Mouse (Mus musculus): Measurements from ENCODE around the gene Zbed3. TPM values are rescaled to one million over a fixed set of nuclear protein-coding genes. Genes with fewer than 3 reads are reported as not detected.

Gene Zbed3
- 1 to 10 TPM; 9.1 to 9.7 TPM for total RNA-seq (2021)
- long read RNA-seq, experiment 1, transcript Zbed3-201 (2 exons, 1,894 nt): major isoform, 7 of 7 reads
- long read RNA-seq, experiment 1, partial matches to known transcripts: 0 of 7 reads
- long read RNA-seq, experiment 1, other reads (novel, unspliced or antisense): 0 of 7 reads
- long read RNA-seq, experiment 2, partial matches to known transcripts: 2 of 5 reads
- long read RNA-seq, experiment 2, other reads (novel, unspliced or antisense): 0 of 5 reads

DNA sequence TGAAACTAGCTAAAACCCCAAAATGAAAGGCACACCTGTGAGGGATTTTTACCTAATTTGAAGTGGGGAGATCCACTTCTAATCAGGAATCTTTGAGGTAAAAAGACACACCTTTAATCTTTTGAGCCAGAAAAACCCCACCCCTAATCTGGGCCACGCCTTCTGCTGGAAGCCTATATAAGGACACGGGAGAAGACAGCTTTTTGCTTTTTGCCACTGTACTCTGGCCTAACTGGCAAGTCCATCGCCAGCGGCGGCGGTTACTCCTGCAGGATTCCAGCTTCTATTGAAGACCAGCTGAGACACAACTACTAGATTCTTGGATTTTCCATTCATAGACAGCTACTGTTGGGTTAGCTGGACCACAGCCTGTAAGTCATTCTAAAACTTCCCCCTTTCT lies at the start of gene Zbed3:
TSS of gene Zbed3 (plus strand) at position 213 of the 400 bp plus-strand sequence.
- DNase-seq: no peak
- intact Hi-C loops (cut with DNase I; ENCODE audit: low total_unique reads): no loop called here

GRCm38 (mm10) chr13:95278426-95279025 lies 44.9 kb upstream of the Zbed3 start:
- intact Hi-C loops (cut with DNase I; ENCODE audit: low total_unique reads): no loop called here
- DNase-seq: no peak

DNA sequence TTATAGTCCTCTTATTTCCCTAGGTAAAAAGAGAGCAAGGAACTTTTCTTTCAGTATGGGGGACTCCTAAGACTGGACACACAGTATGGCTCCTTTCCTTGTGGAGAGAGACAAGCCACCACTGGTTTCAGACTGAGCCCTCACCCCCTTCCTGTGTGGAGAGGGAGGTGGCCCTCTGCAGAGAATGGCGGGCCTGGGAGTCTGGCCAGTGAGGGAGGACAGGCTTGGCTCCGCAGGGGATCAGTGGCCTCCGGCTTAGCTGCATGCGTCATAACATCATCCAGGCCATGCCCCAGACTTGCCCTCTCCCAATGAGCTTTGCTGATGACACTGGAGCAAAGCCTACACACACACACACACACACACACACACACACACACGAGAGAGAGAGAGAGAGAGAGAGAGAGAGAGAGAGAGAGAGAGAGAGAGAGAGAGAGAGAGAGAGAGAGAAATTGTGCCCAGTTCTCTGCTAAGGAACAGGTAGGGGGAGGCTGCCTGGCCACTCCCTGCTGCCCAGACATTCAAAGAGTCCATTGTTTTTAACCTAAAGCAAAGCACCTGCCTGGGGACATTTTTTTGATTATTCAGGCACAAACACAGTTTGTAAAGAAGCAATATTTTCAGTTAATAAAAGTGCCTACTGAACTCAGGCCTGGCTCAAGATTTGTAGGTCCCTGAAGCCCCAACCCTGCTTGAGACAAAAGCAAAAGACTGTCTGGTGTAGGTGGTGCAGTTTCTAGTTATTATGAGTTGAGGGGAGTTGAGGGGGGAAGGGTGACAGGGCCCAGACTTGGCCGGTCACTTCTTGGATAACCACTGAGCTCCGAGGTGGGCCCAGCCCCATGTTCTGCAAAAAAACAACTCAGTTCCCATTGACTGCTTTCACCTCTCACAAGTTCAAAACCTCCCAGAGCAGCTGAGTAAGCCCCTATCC lies 41.4 kb upstream of the Zbed3 start:
- peak; percentile 28 for DNase-seq
- intact Hi-C loops (cut with DNase I; ENCODE audit: low total_unique reads): loop anchor here (10.0 kb wide), 1 partner anchor 267 kb away; no protein-coding TSS in a partner anchor

DNA sequence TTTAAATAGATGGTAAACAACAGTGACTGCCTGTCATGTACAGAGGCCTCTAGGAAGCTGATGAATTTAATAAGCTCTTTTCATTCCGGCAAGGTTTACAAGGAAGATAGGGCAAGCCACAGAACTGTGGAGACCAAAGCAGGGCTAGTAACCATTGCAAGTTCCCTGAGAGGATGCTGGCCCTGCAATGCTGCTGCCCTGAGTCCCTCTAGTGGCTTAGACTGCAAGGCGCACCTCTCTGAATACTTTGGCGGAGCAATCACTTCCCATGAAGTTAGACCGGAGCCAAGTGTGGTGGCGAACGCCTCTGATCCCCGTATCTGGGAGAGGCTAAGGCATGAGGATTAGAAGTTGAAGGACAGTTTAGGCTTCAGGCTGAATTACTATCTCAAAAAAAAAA lies 36.4 kb upstream of the Zbed3 start:
- DNase-seq: peak; percentile 70
- intact Hi-C loops (cut with DNase I; ENCODE audit: low total_unique reads): loop anchor here (10.0 kb wide), 1 partner anchor 272 kb away; no protein-coding TSS in a partner anchor

GRCm38 (mm10) chr13:95288027-95288426 lies 35.4 kb upstream of the Zbed3 start:
- no peak for DNase-seq
- intact Hi-C loops (cut with DNase I; ENCODE audit: low total_unique reads): loop anchor here (10.0 kb wide), 1 partner anchor 273 kb away; no protein-coding TSS in a partner anchor

DNA sequence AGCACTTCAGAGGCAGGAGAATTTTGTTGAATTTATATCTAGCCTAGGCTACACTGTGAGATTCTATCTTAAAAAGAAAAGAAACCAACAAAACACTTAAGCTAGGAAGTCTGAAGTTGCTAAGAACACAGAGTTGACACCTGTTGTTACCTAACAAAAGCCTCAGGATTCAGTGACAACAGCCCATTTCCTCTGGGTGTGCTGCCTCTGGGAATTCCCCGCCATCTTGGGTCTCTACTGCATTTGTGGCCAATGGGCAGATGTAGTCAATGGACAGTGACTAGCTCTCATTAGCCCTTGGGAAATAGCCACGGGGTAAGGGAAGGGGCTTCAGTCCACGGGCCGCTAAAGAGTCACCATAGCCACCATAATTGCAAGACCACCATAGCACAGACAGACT lies 31.4 kb upstream of the Zbed3 start:
- no peak for DNase-seq
- intact Hi-C loops (cut with DNase I; ENCODE audit: low total_unique reads): no loop called here

- intact Hi-C loops (cut with DNase I; ENCODE audit: low total_unique reads): no loop called here
- DNase-seq: no peak
Observed at GRCm38 (mm10) chr13:95299956-95300355, 23.5 kb upstream of the Zbed3 start.

DNA sequence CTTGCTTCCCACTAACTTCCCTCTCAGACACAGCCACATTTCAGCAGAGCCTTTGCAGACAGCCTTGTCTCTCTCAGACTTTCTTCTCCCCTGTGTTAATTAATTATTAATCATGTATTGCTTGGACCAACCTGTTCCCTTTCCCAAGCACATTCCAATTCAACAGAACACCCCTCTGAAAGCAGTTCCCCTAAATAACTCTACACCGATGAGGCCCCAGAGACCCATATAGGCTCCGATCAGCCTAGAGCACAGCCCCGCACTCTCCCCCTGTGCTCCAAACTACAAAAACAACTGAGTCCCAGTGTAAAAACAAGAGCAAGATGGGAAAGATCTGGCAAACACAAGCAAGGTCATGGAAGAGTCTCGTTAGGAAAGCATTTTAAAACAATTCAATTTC lies 16.8 kb upstream of the Zbed3 start:
- DNase-seq: no peak

DNA sequence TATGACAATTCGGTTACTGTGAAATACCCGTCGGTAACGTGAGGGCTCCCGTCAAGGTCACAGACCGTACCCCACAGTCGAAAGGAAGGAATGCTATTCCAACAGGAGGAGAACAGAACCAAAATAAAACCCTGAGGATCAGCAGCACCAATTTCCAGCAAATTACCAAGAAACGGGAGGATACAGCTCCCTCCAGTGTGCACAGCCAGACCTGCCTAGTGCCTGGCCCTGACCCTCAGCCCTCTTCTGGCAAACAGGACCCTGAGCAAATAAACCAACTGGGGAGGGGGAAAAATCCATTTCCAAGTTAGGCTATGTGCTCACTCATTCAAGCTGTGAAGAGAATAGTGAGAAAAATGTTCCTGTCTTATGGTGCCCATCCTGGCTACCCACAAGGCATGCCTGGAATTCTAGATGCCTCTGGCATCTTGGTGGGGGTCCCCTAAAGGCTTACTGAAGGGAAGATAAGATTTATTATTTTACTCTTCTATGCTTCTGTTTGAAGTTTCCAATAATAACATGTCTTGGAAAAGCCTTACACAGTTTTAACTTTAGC lies 16.2 kb upstream of the Zbed3 start:
- intact Hi-C loops (cut with DNase I; ENCODE audit: low total_unique reads): no loop called here
- no peak for DNase-seq

More for the DNA sequence above, 16.8 kb upstream of the Zbed3 start:
- intact Hi-C loops (cut with DNase I; ENCODE audit: low total_unique reads): no loop called here

DNA sequence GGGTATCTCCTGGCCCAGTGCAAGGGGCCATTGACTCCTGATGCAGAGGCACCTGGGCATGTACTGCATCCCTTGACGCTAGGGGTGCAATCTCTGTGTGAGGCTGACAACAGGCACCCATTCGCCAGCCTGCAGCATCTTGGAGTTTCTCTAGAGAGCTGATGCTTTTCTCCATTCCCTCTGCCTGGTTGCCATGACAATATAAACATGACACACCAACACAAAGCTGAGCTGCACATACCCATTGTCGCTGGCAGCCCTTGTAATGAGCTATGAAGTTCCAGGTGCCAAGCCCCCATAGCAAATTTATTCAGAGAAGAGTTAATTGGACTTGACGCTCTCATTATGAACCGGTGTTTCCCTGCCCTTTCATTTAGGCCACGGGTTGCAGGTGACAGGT lies 11.4 kb upstream of the Zbed3 start:
- DNase-seq: no peak
- intact Hi-C loops (cut with DNase I; ENCODE audit: low total_unique reads): no loop called here

DNA sequence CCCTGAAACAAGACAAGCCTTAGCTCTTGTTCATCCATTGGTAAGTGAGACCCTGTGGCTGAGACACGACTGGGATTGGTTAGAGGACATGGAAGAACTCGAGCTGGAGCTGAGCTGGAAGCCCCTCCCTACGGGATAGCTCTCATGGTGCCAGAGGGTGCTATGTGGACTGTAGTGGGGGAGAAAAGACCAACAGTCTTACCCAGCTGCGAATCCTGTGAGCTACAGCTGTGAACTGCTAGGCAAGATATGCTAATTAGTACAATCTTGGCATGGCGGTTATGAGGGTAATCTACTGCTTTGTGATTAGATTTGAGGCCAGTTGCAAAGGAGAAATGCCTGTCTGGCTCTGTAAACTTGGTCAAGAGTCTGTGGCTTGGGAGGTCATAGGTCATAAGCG lies 4.3 kb upstream of the Zbed3 start:
- intact Hi-C loops (cut with DNase I; ENCODE audit: low total_unique reads): no loop called here

DNA sequence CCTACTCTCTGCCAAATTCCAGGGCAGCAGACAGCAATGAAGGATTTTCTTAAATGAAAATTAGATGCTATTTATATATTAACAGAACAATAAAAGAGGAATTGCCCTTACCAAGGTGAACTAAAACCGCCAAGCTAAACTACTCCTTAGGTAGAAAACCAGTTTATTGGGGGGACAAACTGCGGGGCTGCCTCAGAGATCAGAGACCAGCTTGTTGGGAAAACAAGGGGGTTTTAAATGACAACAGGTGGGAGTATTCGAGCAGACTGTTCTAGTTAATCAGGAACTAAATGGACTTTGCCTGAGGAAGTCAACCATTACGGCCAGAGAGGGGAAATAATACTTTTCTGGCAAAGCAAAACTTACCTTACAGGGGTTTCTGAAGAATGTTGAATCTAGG lies 3.0 kb upstream of the Zbed3 start:
- intact Hi-C loops (cut with DNase I; ENCODE audit: low total_unique reads): no loop called here

More for the DNA sequence above, 4.3 kb upstream of the Zbed3 start:
- no peak for DNase-seq

DNA sequence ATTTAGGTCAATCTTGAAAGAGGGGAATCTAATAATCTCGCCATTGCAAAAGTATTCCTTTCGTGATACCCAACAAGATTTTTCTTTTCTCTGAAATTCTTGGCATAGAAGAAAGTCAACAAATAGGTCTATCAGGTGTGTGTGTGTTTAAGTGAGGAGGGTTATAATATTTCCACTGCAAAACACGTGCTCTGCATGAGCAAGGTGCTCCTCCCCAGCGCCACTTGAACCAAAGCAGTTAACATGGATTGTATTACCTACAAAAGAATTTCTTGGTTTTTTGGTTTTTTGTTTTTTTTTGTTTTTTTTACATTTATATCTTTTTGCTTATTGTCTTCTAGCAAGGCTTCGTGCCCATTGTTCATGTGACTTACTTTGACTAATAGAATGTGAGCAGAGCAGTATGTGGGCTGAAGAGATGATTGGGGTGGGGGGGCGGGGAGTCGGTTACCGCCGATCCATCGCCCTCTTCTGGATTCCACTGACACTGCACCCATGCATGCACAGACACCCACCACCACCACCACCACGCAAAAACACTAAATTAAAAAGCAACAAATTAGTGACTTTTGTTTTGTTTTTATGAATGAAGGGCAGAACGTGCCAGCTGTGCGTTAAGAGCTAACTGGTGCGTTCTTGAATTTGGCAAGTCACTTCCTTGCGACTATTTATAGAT lies 676 bp downstream of the Zbed3 start:
- intact Hi-C loops (cut with DNase I; ENCODE audit: low total_unique reads): no loop called here
- peak; percentile 70 for DNase-seq

More for the DNA sequence above, 3.0 kb upstream of the Zbed3 start:
- DNase-seq: no peak

- intact Hi-C loops (cut with DNase I; ENCODE audit: low total_unique reads): no loop called here
- DNase-seq: no peak
Observed at GRCm38 (mm10) chr13:95324626-95325079, 1.2 kb downstream of the Zbed3 start.

- intact Hi-C loops (cut with DNase I; ENCODE audit: low total_unique reads): no loop called here
- peak; percentile 70 for DNase-seq
Observed at GRCm38 (mm10) chr13:95325080-95325906, 1.9 kb downstream of the Zbed3 start.

- no peak for DNase-seq
- intact Hi-C loops (cut with DNase I; ENCODE audit: low total_unique reads): no loop called here
Observed at GRCm38 (mm10) chr13:95325907-95326550, 2.6 kb downstream of the Zbed3 start.

GRCm38 (mm10) chr13:95326611-95327344 lies 3.4 kb downstream of the Zbed3 start:
- no peak for DNase-seq
- intact Hi-C loops (cut with DNase I; ENCODE audit: low total_unique reads): no loop called here

Measured in gastrocnemius, postnatal 14 days (tissue).